Mouse (Mus musculus): Measurements from ENCODE around the gene Poglut1.
A peak's percentile ranks its signal among the peaks of the same experiment; 100 is the strongest.

Gene Poglut1

GRCm38 (mm10) chr16:38549479-38550396 is at the start of gene Poglut1:
TSS of gene Poglut1 (minus strand) at chr16:38550258.
- DNase-seq (ENCODE audit: low spot score in 2 of 2), result peak; percentile 67 to 83

GRCm38 (mm10) chr16:38598986-38599680 is 49.1 kb upstream of the Poglut1 start:
- no peak for DNase-seq (ENCODE audit: low spot score in 2 of 2)

DNA sequence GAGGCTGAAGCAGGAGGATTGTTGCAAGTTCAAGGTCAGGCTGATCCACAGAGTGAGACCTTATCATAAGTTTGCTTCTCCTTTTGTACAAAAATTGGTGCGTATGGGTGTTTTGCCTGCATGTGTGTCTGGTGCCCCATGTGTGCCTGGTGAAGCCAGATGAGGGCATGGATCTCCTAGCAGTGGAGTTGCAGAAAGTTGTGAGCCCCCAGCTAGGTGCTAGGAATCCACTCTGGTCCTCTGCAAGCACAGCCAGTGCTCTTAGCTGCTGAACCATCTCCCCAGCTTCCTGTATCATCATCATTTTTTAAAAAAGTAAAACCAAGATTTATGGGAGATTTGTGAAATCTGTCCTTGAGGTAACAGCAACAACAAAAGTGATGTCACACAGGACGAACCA is 46.6 kb upstream of the Poglut1 start:
- no peak for DNase-seq (ENCODE audit: low spot score in 2 of 2)

DNA sequence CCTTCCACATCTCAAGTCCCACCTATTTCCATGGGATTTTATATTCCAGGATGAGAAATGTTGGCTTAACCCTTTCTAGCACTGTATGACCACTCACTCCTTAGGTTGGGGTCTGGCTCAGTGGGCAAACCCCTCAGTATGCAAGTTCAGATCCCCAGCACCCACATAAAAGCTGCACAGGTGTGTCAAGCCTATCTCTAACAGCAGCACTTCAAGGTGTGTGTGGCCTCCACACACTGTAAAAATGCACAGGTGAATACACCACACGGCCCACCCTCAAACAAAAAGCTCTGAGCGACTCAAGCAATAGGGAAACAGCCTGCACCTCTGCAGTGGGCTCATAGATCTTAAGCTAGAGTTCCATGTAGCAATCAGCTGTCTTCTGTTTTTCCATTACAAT is 46.0 kb upstream of the Poglut1 start:
- DNase-seq (ENCODE audit: low spot score in 2 of 2), result no peak

- no peak for DNase-seq (ENCODE audit: low spot score in 2 of 2)
Measured at GRCm38 (mm10) chr16:38594435-38594834, 44.4 kb upstream of the Poglut1 start.

DNA sequence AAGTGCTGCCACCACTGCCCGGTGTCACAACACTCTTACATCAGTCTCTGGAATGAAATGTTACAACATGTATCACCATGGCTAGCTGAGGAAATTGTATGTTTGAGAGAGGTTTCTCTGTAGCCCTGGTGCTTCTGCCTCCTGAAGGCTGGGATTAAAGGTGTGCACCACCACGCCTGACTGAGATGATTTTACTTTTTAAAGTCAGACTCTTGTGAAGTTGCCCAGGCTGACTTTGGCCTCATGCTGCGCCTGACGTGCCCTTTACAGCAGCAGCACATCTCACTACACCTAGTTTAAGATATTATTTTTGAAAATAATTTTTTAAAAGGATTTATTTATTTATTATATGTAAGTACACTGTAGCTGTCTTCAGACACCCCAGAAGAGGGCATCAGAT is 42.9 kb upstream of the Poglut1 start:
- no peak for DNase-seq (ENCODE audit: low spot score in 2 of 2)

GRCm38 (mm10) chr16:38592026-38592678 is 42.1 kb upstream of the Poglut1 start:
- DNase-seq (ENCODE audit: low spot score in 2 of 2), result no peak

GRCm38 (mm10) chr16:38591506-38591905 is 41.4 kb upstream of the Poglut1 start:
- no peak for DNase-seq (ENCODE audit: low spot score in 2 of 2)

DNA sequence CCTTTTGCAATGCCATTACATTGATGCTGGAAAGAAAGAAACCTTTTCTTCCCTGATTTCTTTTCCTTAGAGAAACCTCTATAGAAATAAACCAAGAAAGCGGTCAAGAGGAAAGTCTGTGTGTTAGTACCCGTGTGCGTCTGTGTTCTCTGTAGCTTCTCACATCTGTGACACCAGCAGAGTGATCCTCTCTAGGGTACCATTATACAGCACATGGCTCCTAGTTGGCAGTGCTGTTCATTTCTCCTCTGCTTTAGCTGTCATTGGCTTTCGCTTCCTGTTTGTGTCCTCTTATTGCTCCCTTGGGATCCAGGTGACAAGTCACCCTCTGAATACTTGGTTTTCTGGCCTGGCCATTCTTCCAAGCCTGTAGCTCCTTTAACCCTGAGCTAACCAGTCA is 37.5 kb upstream of the Poglut1 start:
- no peak for DNase-seq (ENCODE audit: low spot score in 2 of 2)

DNA sequence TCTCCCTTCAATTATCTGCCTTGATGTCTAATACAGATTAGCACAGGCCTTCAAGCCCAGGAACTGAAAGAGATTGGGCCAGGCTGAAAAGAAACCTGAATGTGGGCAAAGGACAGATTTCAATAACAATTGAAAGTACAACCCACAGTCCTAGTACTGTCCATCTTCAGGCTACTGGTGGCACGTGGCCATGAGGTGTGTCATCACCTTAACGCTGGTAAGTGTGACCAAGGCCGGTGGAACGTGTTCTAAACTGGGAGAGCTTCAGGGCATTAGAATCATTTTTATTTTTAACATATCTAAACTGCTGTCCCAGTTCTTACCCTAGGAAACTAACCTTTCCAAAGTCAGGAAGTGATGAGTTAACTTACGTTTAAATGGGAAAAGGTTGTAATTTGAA is 37.1 kb upstream of the Poglut1 start:
- DNase-seq (ENCODE audit: low spot score in 2 of 2), result no peak

DNA sequence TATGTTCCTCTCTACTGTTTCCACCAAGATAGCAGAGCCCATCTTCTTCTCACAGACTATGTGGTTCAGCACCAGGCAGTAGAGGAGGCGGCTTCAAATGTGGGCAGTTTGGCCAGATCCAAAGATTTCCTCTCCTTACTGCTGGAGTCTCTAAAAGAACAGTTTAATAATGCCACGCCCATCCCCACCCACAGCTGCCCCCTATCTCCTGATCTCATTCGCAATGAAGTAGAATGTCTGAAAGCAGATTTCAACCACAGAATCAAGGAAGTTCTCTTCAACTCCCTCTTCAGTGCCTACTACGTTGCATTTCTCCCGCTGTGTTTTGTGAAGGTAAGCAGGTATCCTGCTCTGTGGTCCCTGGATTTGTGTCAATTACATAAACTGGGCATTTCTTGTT is 35.1 kb upstream of the Poglut1 start:
- DNase-seq (ENCODE audit: low spot score in 2 of 2), result no peak

DNA sequence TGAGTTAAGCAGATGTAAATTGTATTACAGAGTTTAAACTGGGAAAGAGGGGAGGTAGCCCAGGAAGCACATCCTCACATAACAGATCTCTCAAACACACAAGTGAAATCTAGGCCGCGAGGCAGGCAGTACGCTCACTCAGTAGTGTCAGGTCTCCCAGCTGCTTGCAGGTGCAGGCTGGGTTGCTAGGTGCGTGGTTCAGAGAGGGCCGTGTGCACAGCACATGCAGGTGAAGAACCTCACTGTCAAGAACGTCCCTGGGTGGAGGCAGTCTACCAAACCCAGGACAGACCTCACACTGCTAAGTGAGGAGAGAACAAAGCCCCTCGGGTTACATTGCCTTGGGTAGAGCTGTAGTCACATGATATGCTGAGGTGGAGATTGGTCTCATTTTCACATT is 34.7 kb upstream of the Poglut1 start:
- DNase-seq (ENCODE audit: low spot score in 2 of 2), result no peak

GRCm38 (mm10) chr16:38571481-38571880 is 21.4 kb upstream of the Poglut1 start:
- DNase-seq (ENCODE audit: low spot score in 2 of 2), result no peak

DNA sequence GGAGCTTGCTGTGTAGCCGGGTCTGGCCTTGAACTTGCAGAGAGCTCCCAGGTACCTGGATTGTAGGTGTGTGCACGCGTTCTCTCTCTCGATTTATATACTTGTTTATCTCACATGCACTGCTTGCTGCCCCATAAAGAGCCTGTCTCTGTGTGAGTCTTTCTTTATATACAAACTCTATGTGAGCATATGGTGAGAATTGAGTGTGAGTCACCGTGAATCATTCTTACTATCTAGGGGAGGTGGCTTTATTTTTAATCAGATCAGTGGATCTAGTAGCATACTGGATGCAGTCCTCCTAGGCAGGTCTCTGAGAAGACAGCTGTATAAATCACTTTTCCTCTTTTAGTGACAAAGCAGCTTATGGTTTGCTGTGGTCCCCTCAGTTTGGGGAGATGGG is 18.1 kb upstream of the Poglut1 start:
- no peak for DNase-seq (ENCODE audit: low spot score in 2 of 2)

DNA sequence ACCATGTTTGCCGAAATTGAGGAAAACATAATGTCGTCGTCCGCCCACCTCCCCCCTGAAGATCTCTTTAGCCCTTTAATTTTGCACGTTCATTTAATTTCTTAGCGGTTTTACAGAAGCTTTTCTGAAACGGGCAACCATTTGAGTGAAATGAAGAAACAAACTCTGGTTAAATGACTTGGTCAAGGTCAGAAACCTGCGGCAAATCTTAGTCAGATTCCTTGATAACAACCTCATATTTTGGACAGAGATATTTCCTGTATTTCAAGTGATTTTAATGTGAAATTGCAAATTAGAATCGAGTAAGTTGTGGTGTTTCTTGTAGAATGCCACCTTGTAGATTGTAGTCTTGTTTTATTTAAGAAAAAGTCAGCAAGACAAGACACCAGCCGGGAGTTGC is 13.5 kb upstream of the Poglut1 start:
- no peak for DNase-seq (ENCODE audit: low spot score in 2 of 2)

DNA sequence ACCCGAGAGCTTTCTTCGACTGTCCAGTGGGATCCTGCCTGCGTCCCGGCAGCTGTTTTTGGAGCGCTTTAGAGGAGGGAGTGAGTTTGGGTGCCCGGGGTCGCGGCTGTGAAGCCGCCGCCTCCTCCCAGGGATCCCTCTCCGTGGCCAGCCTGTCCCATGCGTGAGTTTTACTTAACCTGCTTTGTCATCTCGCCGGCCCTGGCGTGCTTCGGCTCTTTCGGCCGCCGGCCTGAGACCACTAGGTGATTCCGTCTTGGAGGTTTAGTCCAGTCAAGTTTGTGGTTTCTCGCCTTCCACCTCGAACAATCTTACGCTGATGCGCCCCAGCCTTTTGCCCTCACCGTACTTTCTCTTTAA is 12.9 kb upstream of the Poglut1 start:
- DNase-seq (ENCODE audit: low spot score in 2 of 2), result no peak

DNA sequence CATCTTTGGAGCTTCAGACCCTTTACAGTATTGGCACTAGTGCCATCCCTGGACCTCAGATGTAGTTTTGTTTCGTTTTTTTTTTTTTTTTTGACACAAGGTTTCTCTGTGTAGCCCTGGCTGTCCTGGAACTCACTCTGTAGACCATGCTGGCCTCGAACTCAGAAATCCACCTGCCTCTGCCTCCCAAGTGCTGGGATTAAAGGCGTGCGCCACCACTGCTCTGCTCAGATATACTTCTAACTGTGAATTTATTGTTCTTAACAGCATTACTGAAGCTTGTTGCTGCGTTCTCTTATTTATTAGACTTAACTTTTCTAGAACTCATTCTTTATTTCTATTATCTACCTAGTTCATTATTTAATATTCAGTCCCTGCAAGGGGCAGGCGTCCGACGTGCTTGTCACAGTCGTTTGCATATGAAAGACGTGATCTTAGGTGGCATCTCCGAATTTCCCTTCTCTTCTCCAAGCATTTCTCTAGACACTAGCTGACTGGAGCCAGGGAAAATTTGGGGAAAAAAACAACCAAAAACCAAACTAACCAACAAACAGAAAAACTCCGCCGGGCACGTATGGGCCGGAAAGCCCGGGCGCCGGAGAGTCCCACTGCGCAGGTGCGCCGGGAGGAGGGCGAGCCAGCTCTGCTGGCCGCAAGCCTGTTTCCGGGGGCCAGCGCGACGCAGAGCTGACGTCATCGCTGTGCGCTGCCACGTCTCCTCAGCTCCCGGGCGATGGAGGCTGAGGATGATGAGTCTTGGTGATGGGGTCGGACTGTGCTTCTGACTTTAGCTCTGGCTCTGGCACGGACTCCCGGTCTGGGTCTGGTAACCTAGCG is 12.3 kb upstream of the Poglut1 start:
- peak; percentile 91 to 97 for DNase-seq (ENCODE audit: low spot score in 2 of 2)

DNA sequence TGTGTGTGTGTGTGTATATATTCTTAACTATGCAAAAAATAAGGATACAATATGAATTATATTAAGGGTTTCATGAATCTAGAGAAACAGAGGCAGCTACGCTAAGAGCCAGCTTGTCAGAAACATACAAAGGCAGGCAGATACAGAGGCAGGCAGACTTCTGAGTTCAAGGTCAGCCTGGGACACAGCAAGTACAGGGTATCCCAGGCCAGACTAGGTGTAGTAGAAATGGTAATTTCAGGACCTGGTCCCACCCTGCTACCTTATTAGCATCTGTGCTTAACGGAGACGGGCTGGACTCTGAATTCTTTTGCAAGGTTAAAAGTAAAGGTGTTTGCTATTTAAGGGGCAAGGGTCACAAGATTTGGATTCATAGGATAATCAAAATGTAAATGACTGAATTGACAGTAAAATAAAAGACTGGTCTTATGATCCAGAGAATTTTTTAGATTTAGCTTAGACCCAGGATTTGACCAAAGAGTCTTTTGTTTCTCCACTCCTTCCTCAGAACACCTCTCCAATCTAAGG is 8.2 kb upstream of the Poglut1 start, which contains the start of gene Tmem39a:
Tmem39a (plus strand) TSS at position 478 of the 528 bp plus-strand sequence.
- no peak for DNase-seq (ENCODE audit: low spot score in 2 of 2)

DNA sequence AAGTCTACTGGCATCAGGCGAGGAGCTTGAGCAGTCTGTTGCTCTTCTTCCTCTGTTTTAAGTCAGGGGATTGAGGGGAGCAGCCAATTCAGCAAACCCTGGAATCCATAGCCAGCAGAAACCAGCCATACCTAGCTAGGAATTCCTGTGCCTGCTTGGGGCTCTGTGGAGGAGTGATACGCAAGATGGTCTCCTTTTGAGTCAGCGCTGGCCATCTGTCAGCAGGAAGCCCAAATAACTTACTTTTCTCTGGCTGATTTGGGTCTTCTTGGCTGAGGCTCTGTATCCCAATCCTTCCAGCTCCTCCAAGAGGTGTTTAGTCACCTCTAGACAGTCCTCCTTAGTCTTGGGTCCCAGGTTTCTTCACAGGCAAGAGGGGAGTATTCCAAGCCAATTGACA is 5.9 kb upstream of the Poglut1 start:
- DNase-seq (ENCODE audit: low spot score in 2 of 2), result no peak

GRCm38 (mm10) chr16:38548000-38548399 is 2.1 kb downstream of the Poglut1 start:
- no peak for DNase-seq (ENCODE audit: low spot score in 2 of 2)

DNA sequence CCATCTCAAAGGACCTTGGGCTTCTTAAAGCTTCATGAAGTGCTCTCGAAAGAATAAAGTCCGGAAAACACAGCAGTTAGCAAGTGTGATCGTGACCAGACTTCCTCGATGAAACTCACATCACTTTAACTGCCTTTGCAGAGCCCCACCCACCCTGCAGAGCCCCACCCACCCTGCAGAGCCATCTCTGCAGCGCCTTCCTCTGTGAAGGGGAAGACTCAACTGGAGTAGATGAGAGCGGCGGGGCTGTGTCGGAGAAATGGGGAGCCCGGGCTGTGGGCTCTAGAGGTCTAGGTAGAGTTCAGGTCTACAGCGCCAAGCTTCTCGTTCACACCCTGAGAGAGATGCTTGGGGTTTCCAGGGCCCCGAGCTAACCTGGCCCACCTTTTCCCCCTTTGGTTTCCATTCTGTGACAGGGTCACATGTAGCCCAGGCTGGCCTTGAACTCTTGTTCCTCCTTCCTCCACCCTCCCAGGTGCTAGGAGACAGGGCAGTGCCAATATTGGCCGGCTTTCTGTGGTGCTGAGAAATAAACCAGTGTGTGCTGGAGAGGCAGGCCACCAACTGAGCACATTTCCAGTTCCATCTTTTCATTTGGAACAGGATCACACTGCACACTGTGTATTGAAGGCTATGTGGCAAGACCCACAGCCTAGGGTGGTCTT is 11.2 kb downstream of the Poglut1 start:
- no peak for DNase-seq (ENCODE audit: low spot score in 2 of 2)
